Mouse (Mus musculus): ENCODE results near the gene Zmiz1.

Zmiz1 gene

GRCm38 (mm10) chr14:25630647-25631409, 171.8 kb downstream of the Zmiz1 start:
- ChIA-PET CTCF (interaction anchor here (0.5 to 3.4 kb wide), 3 partner anchors 15 to 123 kb away, joined by 4 to 20 read pairs (median 6); no protein-coding TSS in a partner anchor), POLR2A (interaction anchor here (0.5 to 4.5 kb wide), 17 partner anchors 7 to 313 kb away, joined by 3 to 15 read pairs (median 3); no protein-coding TSS in a partner anchor)

- ChIA-PET POLR2A (interaction anchor here (0.5 to 4.5 kb wide), 13 partner anchors 8 to 313 kb away, joined by 3 to 15 read pairs (median 4); no protein-coding TSS in a partner anchor), CTCF (interaction anchor here in 3 of 4 experiments (1.3 to 3.4 kb wide), 3 partner anchors 14 to 15 kb away, joined by 4 to 20 read pairs (median 6); no protein-coding TSS in a partner anchor)
Observed at GRCm38 (mm10) chr14:25631481-25631880, 172.5 kb downstream of the Zmiz1 start.

GRCm38 (mm10) chr14:25633539-25634300, 174.7 kb downstream of the Zmiz1 start:
- ChIA-PET POLR2A (interaction anchor here (0.6 to 1.3 kb wide), 7 partner anchors 9 to 1239 kb away, joined by 3 to 6 read pairs (median 4); no protein-coding TSS in a partner anchor), CTCF (interaction anchor here in 3 of 4 experiments (0.7 to 1.6 kb wide), 3 partner anchors 12 to 51 kb away, joined by 7 to 8 read pairs (median 7); no protein-coding TSS in a partner anchor)

GRCm38 (mm10) chr14:25634328-25634727, 175.3 kb downstream of the Zmiz1 start:
- ChIA-PET POLR2A (interaction anchor here (0.6 to 1.1 kb wide), 6 partner anchors 11 to 1240 kb away, joined by 3 to 6 read pairs (median 4); no protein-coding TSS in a partner anchor), CTCF (interaction anchor here in 3 of 4 experiments (0.7 to 1.6 kb wide), 3 partner anchors 12 to 50 kb away, joined by 7 to 8 read pairs (median 7); no protein-coding TSS in a partner anchor)

GRCm38 (mm10) chr14:25635746-25636145, 176.8 kb downstream of the Zmiz1 start:
- ChIA-PET POLR2A (interaction anchor here in 1 of 4 experiments (1.0 to 1.4 kb wide), 4 partner anchors 8 to 29 kb away, joined by 3 to 6 read pairs (median 3); no protein-coding TSS in a partner anchor), CTCF (interaction anchor here in 3 of 4 experiments (0.7 to 3.4 kb wide), 4 partner anchors 10 to 15 kb away, joined by 3 to 23 read pairs (median 10); no protein-coding TSS in a partner anchor)

GRCm38 (mm10) chr14:25636297-25636696, 177.3 kb downstream of the Zmiz1 start:
- POLR2A ChIA-PET: interaction anchor here in 1 of 4 experiments (1.0 to 1.4 kb wide), 4 partner anchors 8 to 30 kb away, joined by 3 to 6 read pairs (median 3); no protein-coding TSS in a partner anchor
- CTCF ChIA-PET: interaction anchor here (0.7 to 3.4 kb wide), 5 partner anchors 10 to 15 kb away, joined by 3 to 23 read pairs (median 8); no protein-coding TSS in a partner anchor

- POLR2A ChIA-PET: interaction anchor here in 2 of 4 experiments (0.6 to 1.6 kb wide), 4 partner anchors 9 to 72 kb away, joined by 3 to 4 read pairs (median 4); no protein-coding TSS in a partner anchor
Observed at GRCm38 (mm10) chr14:25639120-25639758, 180.3 kb downstream of the Zmiz1 start.

GRCm38 (mm10) chr14:25639979-25640378, 181.0 kb downstream of the Zmiz1 start:
- ChIA-PET CTCF (no interaction called here), POLR2A (interaction anchor here in 1 of 4 experiments (1.2 to 1.6 kb wide), 3 partner anchors 10 to 23 kb away, joined by 3 to 4 read pairs (median 3); no protein-coding TSS in a partner anchor)

More at GRCm38 (mm10) chr14:25639120-25639758, 180.3 kb downstream of the Zmiz1 start:
- CTCF ChIA-PET: interaction anchor here in 1 of 4 experiments (3.4 kb wide), 1 partner anchor 7 kb away, joined by 17 read pairs; no protein-coding TSS in a partner anchor

GRCm38 (mm10) chr14:25640421-25641056, 181.6 kb downstream of the Zmiz1 start:
- ChIA-PET POLR2A (interaction anchor here in 1 of 4 experiments (1.3 kb wide), 1 partner anchor 13 kb away, joined by 3 read pairs; no protein-coding TSS in a partner anchor), CTCF (interaction anchor here in 1 of 4 experiments (0.6 kb wide), 1 partner anchor 13 kb away, joined by 10 read pairs; no protein-coding TSS in a partner anchor)

GRCm38 (mm10) chr14:25641067-25641466, 182.1 kb downstream of the Zmiz1 start:
- CTCF ChIA-PET: interaction anchor here in 1 of 4 experiments (0.6 kb wide), 1 partner anchor 12 kb away, joined by 10 read pairs; no protein-coding TSS in a partner anchor
- POLR2A ChIA-PET: interaction anchor here in 1 of 4 experiments (1.3 kb wide), 1 partner anchor 13 kb away, joined by 3 read pairs; no protein-coding TSS in a partner anchor

- ChIA-PET POLR2A (interaction anchor here in 3 of 4 experiments (0.5 to 1.8 kb wide), 18 partner anchors 9 to 195 kb away, joined by 3 to 12 read pairs (median 3); no protein-coding TSS in a partner anchor), CTCF (interaction anchor here (0.5 to 2.0 kb wide), 90 partner anchors 8 to 756 kb away, joined by 3 to 26 read pairs (median 4); partner anchors contain the start of gene Zcchc24 (in 1 of the 4))
Observed at GRCm38 (mm10) chr14:25645717-25646116, 186.7 kb downstream of the Zmiz1 start.

- ChIA-PET POLR2A (interaction anchor here in 3 of 4 experiments (0.5 to 1.8 kb wide), 20 partner anchors 10 to 195 kb away, joined by 3 to 12 read pairs (median 3); no protein-coding TSS in a partner anchor), CTCF (interaction anchor here (0.5 to 2.0 kb wide), 116 partner anchors 9 to 912 kb away, joined by 3 to 26 read pairs (median 4); partner anchors contain the start of genes Zcchc24 (in 1 of the 4) and Zmiz1 (in 1 of the 4))
Observed at GRCm38 (mm10) chr14:25646161-25646621, 187.2 kb downstream of the Zmiz1 start.

- POLR2A ChIA-PET: interaction anchor here in 2 of 4 experiments (0.6 to 1.2 kb wide), 4 partner anchors 9 to 43 kb away, joined by 3 read pairs; no protein-coding TSS in a partner anchor
Observed at GRCm38 (mm10) chr14:25651131-25651530, 192.1 kb downstream of the Zmiz1 start.

GRCm38 (mm10) chr14:25651905-25652304, 192.9 kb downstream of the Zmiz1 start:
- CTCF ChIA-PET: interaction anchor here in 1 of 4 experiments (0.8 kb wide), 1 partner anchor 13 kb away, joined by 3 read pairs; no protein-coding TSS in a partner anchor
- POLR2A ChIA-PET: interaction anchor here in 2 of 4 experiments (0.6 to 1.2 kb wide), 6 partner anchors 8 to 49 kb away, joined by 3 read pairs; no protein-coding TSS in a partner anchor

More at GRCm38 (mm10) chr14:25651131-25651530, 192.1 kb downstream of the Zmiz1 start:
- CTCF ChIA-PET: interaction anchor here in 1 of 4 experiments (0.8 kb wide), 1 partner anchor 14 kb away, joined by 3 read pairs; no protein-coding TSS in a partner anchor

GRCm38 (mm10) chr14:25654401-25655197, 195.6 kb downstream of the Zmiz1 start:
- CTCF ChIA-PET: interaction anchor here in 2 of 4 experiments (1.1 to 2.6 kb wide), 2 partner anchors 8 to 9 kb away, joined by 4 to 15 read pairs; no protein-coding TSS in a partner anchor
- POLR2A ChIA-PET: interaction anchor here in 1 of 4 experiments (0.6 kb wide), 1 partner anchor 1162 kb away, joined by 4 read pairs; no protein-coding TSS in a partner anchor
